Mouse (Mus musculus) retina, adult 2 months (tissue): ENCODE data around the gene Fancg.

Experiments
- DNase-seq: peaks from one replicate; pipeline ENCODE4 v3.0.0-alpha.2; 2012; ENCODE audit warnings: low read depth, low spot score

Fancg gene

DNA sequence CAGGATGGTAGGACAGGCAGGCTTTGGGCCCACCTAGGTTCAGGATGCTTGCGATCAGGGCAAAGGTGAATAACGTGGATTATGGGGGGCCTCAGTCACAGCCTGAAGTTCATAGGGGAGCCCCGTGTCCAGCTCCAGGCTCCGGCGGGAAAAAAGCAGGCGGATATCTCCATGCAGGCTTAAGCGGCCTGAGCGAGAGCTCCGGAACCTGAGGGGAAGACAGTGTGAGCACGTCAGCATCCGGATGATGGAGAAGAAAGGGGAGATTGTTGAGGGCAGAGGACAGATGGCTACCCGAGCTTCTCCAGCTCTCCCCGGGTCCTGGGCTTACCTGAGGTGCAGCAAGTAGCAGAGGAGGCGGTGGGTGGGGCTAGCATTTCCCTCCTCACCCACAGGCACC, 23.2 kb upstream of the Fancg start:
- no peak for DNase-seq

DNA sequence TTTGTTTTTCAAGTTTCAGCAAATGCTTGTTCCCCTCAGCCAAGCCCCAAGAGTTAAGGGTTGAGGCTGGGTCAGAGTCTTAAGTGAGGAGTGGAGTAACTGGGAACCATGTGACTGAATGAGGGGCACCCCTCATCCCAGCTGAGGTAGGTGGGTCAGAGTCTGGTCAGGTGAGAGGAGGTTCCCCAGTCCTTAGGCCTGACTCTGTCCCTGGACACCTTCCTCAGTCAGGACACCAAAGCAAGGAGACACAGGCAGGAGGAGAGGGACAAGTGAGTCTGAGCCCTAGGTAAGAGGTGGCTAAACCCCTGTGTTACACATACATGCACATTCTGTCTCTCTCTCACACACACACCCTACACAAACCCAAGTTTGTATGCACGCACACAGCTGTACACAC, 22.2 kb upstream of the Fancg start:
- no peak for DNase-seq

DNA sequence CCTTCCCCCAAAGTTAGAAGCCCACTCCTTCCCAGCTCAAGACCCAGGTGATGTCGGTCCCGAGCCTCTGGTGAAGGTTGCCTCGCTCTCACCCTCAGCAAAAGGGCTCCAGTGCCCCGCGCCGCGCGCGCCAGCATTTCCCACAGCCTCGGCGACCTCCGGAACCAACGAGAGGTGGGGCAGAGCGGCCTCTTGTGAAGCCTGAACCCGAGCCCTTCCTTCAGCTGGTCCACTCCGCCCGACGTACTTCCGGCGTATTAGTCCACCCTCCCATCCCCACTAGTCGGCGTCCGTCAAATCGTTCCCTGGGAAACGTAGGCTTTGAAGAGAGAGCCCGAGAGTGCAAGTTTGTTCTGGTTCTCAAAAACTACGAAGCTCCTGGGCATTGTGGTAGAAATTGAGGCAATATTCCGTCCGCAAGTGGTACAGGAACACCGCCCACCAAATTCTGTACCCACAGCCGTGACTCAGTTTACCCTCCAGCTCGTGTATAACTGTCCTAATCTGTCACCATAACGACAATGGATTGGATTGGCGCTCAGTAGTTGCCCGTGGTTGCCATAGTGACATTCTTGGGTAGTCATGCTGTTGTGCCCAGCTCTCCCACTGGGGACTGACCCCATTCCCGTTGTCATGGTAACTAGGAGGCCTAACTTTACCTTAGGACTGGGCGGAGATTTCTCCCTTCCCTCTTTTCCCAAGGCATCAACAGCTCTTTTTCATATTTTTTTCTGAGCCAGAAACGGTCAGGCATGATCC, 21.1 kb upstream of the Fancg start, which contains the start of gene Stoml2:
TSS of gene Stoml2 (minus strand) at position 474 of the 759 bp plus-strand sequence.
- peak; percentile 92 for DNase-seq

DNA sequence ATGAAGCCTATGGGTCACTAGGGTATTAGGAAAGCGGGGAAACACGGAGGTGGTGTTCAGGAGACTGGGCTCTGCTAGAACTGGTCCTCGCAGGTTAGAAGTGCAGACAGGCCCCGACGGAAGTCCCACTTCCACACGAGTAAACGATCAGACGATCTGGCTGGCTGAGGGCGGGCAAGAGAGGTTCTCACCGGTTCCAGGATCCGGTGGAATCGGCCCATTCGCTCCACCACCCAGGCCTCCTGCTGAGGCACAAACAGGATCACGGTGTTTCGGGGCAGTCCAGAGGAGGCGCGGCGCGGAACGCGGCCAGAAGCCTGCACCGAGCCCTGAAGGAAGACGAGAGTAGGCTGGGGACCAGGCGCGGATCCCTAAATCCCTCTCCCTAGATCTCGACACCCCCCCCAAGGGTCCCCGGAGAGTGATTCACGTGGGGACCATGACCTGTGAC, 20.5 kb upstream of the Fancg start:
- no peak for DNase-seq

DNA sequence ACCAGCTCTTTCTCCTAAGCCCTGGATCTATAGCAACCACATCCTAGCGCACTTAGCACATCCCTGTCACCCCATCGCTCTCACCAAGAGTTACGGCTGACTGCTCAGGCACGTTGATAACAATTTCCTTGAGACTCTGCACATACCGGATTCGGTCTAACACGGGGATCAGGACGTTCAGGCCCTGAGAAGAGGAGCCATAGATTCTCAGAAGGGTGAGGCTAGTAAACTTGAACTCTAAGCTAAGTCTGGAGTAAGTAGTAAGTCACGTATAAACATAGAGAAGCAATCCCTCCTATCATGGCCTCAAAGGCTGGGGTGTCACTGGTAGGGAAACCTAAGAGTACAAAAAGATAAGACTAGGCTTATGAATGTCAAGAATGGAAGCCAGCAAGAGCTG, 20.0 kb upstream of the Fancg start:
- DNase-seq, result no peak

DNA sequence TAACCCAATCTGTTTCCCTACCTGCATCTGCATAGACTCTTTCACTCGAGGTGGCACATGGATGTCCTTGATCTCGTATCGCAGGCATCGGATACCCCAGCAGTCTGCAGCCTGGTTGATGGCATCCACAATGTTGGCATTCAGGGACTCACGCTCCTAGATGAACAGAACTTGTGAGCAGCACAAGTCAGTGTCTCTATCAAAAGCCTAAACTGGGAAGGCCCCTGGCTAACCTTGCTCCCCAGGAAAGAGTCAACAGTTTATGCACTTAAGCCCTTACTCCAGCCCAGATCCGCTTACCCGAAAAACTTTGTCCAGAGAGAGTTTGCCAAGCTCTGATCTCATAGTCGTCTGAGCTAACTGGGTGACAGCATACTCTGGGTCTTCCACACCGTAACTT, 19.4 kb upstream of the Fancg start:
- no peak for DNase-seq

DNA sequence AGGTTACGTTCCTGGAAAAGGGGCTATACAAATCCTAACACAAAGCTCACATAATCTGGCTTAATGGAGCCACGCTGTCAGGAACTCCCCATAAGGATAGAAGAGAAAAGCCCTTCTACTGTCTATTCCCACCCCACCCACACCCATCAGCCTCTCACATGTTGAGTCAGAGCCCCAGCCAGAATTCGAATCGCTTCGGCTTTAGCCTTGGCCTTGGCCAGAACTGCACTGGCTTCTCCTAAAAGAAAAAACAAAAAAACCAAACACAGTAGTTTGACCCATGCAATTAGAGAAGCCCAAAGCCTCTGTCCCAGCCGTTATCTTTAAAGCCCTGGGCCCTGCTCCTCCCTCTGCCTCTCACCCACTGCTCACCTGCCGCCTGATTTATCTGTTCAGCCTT, 18.8 kb upstream of the Fancg start:
- DNase-seq, result no peak

DNA sequence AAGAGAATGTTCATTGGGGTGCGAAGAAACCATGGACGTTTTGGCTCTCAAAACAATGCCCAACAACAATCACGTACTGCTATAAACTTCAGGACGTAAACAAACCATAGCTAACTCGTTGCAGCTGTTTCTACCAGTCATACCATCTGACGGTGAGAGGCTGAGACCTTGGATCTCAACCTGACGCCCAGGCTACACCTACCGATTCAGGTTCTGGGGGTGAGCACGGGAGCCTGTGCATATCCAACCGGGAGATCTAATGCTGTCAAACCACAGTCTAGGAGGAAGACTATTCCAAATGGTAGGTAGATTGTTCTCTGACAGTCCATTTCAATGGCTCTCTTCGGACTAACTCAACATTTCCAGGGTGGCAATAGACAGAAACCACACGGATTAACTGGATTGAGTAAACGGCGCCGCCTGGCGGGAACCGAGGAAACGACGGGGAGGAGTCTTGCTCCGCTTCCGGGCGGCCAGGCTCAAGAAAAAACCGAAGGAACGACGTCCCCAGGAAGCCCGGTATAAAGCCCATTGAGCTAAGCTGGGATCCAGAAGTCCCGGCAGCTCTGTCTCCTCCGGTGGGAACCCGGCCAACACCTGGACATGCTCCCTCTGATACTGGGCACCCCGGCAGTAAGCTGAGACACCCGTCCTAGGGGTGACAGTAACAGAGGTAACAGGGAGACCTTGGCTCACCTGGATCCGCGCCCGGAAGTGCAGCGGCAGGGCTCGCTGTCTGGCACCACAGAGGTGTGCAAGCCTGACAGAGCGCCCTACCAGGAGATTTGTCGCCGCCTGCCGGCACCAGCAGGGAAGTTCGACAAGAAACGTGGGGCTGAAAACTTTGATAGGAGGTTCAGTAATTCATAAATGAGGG, 15.0 kb upstream of the Fancg start, which contains the start of gene Pigo:
TSS of gene Pigo (minus strand) at position 736 of the 877 bp plus-strand sequence.
- DNase-seq, result peak; percentile 82

DNA sequence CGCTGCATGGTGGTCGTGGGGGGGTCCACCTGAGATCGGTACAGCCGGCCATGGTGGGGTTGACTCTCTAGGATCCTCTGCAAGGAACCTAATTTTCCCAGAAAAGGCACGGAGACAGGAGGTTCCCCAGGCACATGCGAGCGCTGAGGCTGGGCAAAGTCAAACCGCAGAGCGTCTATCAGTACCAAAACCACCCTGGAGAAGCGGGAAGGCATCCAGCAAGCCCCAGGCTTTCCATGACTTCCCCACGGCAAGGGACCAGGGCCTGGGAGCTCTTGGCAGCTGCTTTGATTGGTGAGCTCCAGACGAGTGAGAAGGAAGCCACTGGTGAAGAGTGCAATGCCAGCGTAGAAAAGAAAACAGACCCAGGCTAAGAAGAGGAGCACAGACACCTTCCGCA, 14.4 kb upstream of the Fancg start:
- no peak for DNase-seq

DNA sequence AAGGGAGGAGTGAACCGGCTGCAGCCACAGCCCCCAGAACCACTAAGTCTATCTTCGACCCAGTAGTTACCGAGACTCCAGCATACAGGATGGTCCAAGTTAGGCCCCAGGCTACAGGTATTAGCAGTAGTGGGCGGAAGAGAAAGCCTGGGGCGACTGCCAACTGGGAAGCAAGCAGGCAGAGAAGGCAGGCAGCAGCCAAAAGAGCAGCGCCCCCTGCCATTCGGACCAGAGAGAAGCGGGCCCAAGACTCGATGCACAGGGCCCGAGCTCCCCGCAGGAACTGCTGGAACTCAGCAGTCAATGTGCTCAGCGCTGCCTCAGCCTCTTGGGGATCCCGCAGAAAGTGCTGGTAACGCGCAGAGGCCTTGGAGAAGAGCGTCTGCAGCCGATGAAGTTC, 11.0 kb upstream of the Fancg start:
- DNase-seq, result no peak

DNA sequence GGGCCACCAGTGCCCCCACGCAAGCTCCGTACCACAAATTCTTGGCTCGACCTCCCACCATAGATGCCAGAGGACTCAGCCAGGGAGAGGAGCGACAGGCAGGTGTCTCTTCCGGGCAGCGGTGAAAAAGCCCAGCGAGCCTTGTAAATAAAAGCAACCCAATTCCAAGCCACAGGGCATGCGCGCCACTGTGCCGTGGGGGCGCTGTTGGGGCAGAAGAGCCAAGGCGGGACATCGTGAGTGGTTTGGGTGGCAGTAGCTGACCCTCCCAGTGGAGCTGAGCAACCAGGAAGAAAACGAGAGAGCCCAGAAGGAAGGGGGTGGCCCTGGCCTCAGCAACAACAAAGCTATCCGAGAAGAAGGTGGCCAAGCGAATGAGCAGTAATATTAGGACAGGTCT, 10.6 kb upstream of the Fancg start:
- DNase-seq, result no peak

DNA sequence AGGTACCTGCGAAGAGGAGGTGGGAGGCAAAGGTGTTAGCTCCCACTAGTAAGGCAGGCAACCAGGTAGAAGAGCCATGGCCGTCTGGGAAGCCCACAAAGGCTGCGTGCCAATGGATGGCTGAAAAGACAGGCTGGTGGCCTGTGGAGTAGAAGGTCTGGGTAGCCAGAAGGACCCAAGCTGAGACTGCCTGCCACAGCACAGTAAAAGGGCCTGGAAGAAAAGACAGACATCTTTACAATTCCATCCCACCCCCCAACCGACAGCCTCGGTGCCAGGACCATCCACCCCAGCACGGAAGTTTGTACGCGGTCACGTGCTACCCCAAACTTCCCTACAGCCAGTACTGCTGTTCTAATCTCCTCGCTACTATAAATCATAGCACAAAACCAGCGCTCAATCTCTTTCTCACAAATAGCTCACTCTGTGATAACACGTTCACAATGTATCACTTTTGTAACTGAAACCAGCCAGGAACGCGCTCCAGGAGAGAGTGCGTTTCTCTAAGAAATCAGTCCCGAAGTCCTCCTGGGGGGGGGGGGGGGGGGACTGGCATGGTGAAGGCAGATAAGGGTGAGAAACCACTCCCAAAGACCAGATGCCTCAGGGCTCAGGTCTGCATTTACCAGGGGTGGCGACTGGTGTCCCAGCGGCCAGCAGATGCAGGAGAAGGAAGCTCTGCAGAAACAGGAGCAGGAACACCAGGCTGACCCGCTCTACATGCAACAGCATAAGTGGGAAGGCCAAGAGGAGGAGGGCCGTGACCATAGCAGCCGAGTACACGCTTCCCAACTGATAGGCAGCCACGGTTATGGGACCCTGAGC, 9.5 kb upstream of the Fancg start:
- DNase-seq, result no peak

DNA sequence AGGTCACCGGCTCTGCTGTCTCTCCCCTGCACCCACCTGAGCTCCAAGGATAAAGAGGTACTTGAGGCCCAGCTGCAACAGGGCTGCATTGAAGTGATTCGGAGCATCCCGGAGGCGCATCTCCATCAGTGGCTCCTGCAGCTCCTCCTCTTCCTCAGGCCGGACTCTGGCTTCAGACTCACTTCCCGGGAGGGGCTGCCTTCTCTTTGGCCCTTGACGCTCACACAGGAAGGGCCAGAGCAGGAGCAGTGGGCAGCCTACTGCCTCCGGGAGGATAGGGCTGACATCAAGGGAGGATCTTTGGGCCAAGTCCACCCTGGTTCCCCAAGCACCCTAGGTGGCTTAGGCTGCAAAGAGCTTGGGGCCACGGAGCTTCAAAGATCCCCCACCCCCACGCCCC, 8.9 kb upstream of the Fancg start:
- DNase-seq, result no peak

DNA sequence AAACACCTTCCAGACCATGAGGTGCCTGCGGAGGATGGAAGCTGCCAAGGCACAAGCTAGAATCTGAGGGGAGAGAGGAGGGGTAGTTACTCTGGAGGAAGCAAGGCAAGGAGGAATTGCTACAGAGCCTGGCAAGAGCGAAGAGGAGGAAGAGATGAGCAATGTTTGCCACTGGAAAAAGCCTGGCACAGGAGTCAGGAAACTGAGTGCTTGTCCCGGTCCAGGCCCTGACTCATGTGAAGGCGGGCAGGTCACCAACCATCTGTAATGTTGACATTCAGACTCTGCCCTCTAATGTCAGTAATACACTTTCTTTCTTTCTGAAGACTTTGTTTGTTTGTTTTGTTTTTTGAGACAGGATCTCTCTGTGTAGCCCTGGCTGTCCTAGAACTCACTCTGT, 7.8 kb upstream of the Fancg start:
- DNase-seq, result no peak

DNA sequence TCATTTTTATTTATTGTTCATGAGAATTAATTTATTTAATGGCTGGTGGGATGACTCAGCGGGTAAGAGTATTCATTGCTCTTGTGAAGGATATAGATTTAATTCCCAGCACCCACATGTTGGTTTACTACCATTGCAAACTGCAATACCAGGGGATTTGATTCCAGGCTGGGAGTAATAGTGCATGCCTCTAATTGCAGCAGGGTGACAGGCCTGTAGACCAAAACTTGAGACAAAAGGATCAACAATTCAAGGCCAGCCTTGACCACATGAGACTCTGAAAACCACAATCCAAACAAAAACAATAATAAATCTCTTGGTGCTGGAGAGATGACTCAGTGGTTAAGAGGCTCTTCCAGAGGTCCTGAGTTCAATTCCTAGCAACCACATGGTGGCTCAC, 1.8 kb upstream of the Fancg start:
- DNase-seq, result no peak

DNA sequence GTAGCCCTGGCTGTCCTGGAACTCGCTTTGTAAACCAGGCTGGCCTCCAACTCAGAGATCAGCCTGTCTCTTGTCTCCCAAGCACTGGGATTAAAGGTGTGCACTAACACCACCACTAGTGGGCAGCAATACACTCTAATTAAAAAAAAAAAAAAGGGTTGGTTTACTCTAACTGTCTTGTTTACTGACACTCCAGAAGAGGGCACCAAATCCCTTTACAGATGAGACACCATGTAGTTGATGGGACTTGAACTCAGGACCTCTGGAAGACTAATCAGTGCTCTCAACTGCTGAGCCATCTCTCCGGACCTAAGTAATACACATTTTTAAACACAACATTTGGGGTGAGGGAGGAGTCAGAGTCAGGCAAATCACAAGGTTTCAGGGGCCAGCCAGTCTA, 4.5 kb downstream of the Fancg start:
- DNase-seq, result no peak

DNA sequence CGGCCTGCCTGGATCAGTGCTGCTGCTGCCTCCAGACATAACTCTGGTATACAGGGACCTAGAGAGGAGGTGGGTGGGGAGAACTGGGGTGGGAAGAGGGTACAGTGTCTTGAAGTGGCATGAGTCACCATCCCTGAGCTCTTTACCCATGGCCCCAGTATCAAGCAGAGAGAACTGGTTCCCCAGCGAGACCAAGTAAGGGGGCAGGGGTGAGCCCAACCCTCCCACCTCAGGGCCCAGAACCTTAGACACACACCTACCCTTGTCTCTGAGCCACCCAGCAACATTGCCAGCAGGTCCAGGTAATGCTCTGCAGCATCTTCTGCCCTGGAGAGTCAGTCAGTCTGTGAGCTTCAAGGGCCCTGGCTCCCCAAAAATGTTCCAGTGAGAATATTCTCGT, 5.4 kb downstream of the Fancg start:
- no peak for DNase-seq

DNA sequence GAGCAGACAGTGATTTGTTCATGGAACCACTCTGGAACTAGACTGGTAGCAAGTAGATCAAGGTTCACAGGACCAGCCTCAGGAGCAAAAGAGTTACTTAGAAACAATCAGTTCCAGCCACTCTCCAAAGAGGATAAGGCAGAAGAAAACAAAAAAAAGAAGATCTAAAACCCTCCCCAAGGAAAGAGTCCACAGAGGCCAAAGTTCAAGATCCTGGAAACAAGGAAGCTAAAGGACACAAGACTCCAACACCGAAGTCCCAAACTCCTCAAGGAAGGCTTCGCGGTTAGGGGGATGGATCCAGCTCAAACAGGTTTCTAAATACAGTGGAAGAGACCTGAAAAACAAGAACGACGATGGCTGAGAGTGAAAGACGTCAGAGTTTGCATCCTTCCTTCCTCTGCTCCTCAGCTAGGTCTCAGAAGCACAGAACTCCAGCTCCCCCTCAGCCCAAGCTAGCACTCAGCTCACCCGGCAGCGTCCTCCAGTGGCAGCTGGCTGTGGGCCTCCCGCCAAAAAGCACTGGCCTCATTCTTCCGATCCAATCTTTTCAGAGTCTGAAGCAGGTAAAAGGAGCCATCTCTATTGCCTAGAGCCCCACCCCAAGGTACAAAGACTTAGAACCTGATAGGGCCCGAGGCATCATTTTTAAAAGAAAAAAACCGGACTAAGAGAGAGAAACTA, 7.4 kb downstream of the Fancg start:
- DNase-seq, result no peak

DNA sequence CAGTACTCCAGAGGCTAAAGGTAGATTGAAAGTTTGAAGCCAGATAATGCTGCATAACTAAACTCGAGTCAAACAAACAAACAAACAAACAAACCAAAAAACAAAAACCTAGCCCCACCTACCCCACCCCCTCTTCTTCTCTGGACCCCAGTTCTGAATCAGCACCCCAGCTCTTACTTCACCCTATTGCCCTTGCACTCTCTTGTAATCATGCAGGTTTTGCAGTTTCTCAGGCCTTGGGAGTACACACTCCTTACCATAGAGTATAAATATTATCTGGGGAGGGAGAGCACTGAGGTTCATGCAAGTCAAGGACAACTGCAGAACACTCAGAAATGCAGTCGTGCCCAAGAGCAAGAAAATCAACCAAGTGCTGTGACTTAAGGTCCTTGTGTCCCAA, 9.0 kb downstream of the Fancg start:
- no peak for DNase-seq

DNA sequence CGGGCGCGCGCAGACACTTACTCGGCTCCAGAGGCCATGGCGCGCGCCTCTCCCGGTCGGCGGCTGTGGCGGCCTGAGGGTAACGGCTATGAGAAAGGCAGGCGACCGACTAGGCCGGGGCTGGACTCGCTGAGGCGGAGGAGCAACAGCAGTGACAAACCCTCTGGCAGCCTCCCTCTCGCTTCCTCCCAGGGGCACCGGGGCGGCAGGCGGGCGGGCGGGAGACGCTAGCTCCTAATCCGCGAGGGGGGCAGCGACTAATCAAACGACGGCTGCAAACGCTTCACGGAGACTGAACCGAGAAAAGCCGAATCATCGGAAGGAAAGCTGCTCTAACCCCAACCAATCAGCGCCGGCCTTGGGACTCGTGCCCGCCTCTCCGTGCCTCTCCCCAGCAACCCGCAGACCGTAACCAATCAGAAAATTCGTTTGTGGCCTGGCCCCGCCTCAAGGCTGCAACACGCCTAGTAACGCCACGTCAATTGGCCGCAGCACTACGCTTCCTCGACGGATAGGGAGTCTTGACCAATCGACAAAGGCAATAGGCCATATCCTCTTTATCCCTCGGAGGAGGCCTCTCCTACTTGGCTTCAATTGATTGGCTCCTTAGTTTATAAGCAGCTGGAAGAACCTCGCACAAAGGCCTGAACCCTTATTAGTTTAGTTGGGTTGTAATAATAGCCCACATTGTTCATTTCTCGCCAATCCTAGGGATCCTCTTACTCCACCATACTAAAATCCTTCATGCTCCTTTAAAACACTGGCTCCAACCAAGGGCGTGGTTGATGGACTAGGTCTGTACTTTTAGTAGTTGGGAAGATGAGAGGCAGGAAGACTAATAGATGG, 9.9 kb downstream of the Fancg start, which contains the start of gene Vcp:
TSS of gene Vcp (minus strand) at position 367 of the 846 bp plus-strand sequence.
- DNase-seq, result peak; percentile 97
